Mouse (Mus musculus) regulatory T cell (primary cell): ENCODE results near the gene Gm42906.

Experiments
- in situ Hi-C: fragments of 300-600 bp; cut with MboI, MseI; formaldehyde crosslinking; loops from one replicate; pipeline ENCODE4 v1.15.1; 2025; ENCODE audit warnings: high pct_unique_total_duplicates

Gene Gm42906

DNA sequence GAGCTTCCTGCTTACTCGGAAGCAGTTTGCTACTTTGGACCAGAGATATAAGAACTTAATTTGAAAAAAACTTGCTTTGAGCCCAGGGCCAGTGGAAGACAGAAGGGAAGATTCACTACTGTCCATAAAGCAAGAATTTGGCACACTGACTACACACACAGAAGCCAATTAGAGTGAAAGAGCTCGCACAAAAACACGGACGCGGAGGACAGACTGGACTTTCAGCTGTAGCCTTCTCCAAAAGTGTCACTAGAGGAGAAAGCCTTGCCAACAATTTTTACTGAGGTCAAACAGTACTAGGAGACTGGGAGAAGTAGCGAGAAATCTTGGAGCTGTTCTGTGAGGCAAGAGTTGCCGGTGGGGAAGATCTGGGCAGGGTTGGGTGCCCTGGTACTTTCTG is 128.4 kb downstream of the Gm42906 start:
- in situ Hi-C loops: no loop called here

DNA sequence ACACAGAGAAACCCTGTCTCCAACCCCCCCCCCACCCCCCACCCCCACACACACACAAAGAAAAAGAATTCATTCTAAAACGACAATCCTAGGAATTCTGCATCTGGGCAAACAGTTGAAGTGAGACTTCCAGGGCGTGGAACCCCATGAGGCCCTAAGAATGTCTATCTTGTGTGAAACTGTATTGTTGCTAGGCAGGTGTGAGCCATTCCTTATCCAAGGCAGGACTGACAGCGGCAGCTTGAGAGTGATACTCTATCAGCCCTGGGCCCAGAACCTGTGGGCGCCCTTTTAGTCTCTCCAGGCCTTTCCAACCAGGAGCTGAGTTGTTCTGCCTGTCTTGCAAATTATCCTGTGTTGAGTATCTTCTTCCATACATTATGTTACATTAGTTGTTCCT is 129.6 kb downstream of the Gm42906 start:
- in situ Hi-C loops: no loop called here

DNA sequence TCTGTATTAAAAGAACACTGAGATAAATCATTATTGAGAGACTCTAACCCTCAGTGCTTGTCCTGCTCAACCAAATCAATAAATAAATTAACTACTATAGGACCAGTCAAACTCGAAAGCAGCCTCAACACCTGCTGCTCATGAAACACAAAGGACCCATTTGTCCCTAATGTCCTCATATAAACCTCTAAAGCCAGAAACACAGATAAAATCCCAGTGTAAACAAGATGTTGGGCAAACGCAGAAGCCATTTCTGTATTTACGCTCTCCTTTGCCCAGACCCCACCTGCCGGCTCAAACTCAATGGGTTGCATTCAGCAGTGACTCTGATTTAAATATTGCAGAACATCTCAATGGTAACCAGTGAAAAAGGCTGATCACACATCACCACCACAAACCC is 131.7 kb downstream of the Gm42906 start:
- in situ Hi-C loops: no loop called here

GRCm38 (mm10) chr5:151293591-151293990 is 134.4 kb downstream of the Gm42906 start:
- in situ Hi-C loops: no loop called here

GRCm38 (mm10) chr5:151292310-151292709 is 135.7 kb downstream of the Gm42906 start:
- in situ Hi-C loops: no loop called here

DNA sequence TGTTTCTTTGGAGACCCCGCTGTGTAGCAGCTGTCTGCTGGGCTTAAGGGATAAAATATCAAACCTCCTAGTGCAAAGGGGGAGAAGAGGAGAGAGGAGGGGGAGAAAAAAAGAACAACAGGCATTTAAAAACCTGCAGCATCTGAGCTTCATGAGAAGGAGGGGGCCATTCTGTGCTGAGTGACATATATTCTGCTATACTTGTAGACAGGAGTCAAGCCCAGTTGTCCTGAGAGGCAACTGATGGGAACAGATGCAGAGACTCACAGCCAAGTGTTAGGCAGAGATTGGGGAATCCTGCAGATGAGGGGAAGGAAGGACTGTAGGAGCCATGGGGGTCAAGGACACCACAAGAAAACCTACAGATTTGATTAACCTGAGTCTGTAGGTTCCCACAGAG is 141.6 kb downstream of the Gm42906 start:
- in situ Hi-C loops: no loop called here

GRCm38 (mm10) chr5:151279531-151279930 is 148.4 kb downstream of the Gm42906 start:
- in situ Hi-C loops: no loop called here

DNA sequence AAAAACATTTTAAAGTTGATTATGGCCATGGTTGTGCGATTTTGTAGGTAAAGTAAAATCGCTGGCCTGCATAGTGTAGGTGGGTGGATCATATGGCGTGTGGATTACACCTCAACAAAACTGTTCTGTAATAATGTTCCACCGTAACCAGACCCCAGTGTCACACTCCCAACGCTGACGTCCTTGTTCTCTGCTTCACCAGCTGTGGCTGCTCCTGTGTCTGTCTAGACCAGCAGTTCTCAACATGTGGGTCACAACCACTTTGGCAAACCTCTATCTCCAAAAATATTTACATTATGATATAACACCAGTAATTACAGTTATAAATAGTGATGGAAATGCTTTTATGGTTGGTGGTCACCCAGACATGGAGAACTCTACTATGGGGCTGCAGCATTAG is 150.0 kb downstream of the Gm42906 start:
- in situ Hi-C loops: no loop called here

- in situ Hi-C loops: no loop called here
Observed at GRCm38 (mm10) chr5:151275986-151276385, 152.0 kb downstream of the Gm42906 start.

- in situ Hi-C loops: no loop called here
Observed at GRCm38 (mm10) chr5:151274265-151274664, 153.7 kb downstream of the Gm42906 start.

DNA sequence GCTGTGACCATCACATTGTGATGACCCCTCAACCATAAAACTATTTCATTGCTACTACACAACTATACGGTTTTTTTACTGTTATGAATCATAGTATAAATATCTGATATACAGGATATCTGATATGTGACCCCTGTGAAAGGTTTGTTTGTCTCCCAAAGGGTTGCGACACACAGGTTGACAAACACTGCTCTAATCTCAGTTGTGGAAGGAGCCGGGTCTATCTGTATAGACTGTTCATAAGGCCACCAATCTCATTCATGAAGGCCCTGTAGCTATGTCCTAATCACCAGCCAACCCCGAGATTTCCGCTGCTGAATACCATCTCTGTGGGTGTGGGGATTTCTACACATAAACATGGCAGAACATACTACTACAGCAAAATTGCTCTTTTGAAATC is 157.1 kb downstream of the Gm42906 start:
- in situ Hi-C loops: no loop called here

DNA sequence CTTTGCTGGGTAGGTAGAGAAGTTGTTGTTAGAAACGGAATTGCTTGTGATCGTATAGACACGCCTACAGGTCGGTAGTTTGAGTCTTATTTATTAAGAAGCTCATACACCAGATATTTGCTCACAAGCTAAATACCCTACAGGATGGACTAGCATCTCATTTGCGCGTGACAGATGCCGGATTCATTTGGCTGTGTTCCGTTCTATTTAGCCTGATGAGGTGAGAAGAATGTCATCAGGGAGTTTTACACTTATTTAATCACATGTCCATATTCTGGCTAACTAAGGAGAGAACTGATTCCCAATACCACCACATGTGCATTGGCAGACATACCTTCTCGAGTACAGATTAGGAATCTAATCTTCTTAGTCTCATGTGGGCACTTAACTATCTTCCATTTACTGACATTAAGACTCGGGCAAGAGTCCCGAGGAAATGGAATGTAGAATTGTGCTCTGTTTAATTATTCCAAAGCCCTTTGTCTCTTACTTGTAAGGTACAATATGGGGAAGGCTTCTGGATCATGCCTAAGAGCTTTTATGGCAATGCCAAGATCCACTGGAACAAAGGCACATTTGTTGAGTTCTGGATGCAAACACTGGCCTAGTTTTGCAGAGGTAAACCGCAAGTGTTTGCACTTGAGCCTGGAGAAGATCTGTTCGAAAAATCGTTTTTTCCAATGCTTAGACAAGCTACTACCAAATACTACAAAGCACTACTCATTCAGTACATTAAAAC is 160.9 kb downstream of the Gm42906 start:
- in situ Hi-C loops: no loop called here

DNA sequence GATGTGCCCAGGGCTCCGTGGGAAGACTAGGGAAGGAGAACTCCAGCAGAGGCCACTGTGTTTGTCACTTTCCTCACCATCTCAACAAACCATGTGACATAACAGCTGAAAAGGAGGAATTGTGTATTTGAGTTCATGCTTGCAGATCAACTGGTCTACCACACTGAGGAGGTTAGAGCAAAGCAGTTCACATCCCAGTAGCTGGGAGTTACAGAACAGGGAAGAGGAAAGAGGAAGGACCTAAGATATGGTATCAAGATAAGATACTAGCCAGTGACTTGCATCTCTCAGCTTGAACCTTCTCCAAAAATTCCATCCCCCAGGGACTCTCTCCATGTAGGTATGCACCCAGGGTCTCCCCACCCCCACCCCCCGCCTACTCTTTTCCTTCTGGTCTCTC is 166.4 kb downstream of the Gm42906 start:
- in situ Hi-C loops: no loop called here

DNA sequence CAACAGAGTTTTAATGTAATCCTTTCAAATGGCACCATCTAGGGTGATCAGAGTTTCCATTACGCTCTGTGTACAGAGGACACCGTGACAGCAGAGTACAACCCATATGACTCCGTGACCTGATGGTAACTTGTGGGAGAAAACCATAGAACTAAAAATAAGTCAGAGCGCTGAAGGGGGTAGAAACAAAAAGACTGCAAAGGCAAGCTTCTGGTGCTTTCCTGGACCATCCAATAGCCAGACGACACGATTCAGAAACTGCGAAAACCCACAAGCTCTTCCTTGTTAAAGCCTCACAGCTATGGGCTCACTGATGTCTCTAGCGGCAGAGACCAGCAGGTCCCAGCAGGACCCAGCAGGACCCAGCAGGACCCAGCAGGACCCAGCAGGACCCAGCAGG is 175.8 kb downstream of the Gm42906 start:
- in situ Hi-C loops: no loop called here

DNA sequence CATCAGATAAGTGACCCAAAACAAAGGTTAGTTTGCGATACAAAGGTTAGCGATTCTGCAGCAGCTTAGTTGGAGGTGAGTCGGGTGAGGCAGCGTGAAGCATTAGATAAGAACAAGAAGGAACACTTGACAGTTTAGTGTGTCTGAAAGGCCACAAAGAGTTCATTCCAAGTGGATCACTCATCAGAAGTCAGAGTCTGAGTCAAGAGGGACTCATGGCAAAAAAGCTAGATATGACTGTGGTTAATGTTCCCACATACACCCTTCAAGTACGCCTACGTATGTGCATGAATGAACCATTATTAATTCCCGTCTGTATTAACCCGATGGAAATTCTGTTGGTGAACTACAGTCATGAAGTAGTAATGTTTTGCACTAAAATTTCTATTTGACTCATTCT is 176.3 kb downstream of the Gm42906 start:
- in situ Hi-C loops: no loop called here

DNA sequence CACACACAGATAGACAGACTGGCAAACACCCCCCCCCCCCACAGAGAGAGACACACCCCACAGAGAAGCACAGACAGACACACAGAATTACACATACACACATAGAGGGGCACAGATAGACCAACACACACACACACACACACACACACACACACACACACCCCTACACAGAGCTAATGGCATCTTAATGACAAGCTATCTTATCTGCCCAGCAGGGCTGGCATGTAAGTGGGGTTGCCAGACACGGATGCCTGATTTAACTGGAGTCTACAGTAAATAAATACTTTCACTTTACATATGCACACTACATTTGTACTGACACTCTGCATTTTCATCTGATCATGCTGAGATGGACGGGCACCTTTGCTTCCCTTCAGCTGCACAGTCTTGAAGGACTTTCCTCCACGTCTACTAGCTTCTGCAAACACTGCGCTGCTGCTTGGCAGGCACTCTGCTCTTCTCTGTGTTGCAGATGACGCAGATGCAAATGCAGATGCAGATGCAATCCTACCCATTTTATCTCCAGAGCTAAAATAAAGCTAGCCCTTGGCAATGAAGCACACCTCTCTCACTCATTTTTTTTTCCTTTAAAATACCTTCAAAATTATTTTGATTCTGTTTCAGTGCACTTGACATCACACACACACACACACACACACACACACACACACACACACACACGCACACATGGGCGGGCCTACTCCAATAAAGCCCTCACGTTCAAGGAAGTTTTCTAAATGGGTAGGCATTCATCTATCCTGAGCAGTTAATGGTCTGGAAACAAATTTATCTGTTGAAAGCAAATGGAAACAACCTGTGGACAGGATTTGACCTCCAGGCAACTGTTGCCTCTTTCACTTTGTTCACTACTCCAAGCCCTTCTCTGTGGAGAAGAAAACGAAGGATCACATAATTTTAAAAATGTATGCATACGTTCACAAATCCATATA is 179.0 kb downstream of the Gm42906 start:
- in situ Hi-C loops: no loop called here

DNA sequence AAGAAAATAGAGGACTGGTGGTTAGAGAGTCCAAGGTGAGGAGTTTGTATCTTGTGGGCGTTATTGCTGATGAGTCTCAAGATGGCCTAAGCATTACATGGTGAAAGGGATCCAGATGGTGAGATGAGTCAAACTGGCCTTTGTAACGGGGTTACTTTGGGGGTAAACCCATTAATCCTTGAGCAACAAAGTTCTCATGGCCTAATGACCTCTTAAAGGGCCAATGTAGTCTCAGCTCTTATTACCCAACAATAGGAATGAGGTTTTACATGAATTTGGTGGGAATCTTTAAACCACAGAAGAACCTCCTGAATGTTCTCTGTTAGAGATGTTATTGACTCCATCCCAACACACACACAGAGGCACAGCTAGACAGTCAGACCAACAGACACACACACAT is 179.9 kb downstream of the Gm42906 start:
- in situ Hi-C loops: no loop called here

DNA sequence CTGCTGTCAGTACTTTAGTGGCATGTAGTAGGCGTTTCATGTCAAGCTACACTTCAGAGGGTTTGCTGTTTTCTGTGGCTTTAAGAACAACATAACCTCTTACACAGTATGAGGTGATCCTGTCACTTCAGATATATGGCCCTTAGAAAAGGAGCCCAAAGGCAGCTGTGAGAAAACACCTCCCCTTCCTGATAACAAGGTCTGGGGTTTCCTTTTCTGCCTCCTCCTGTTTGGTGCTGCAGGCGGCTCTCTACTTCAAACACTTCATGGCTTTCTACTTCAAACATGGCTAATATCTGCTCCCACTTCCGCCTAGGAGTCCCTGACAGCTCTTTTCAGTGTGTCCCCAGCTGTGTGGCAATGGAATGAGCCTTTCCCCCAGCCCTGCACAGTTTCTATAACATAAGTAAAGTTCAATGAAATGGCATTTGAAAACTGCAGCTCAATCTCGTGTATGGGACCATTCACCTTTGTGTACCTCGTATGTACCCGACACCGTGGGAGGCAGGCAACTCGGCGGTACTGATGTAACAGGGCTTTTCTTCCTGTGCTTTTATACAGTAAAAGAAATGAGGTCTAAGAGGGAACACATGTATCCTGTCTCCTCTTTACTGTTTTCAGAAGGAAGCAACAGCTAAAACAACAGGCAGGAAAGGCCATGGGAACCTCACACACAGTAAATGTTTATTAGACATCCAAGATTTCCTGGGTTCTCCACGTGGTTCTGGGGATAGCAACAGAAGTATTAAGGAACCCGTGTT is 180.7 kb downstream of the Gm42906 start:
- in situ Hi-C loops: no loop called here

DNA sequence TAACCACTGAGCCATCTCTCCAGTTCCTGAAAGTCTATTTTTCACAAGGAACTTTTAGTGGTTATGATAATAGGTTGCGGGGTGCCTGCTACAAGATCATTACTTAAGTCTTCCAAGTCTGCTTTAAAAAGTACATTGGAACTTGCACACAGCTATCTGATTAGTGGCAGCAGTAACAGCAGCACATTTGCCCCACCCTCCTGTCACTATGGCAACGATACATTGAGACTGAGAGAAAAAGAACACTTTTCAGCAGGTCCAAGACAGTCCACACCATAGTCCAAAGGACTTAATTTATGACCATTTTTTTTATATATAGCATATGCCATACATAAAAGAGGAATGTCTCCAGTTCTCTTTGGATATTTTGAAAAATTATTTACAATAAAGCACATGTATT is 181.7 kb downstream of the Gm42906 start:
- in situ Hi-C loops: no loop called here

GRCm38 (mm10) chr5:151245571-151245970 is 182.4 kb downstream of the Gm42906 start:
- in situ Hi-C loops: no loop called here

- in situ Hi-C loops: no loop called here
Observed at GRCm38 (mm10) chr5:151238730-151239129, 189.2 kb downstream of the Gm42906 start.

DNA sequence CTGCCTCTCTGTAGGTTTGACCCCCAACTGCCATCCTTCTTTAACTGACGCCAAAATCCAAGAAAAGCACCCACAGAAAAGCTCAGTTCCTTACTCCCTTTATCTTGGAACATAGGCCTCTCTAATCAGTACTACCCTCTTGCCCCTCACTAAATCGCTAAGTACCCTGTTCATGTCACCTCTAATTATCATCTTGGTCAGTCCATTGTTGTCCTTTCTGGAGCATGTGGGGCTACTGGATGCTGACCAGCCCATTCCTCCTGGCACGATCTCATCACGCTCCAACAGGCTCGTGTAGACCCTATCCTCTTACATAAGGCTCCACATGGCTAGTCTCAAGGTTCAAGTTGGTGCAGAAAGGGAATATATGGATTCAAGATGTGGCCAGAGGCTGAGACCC is 191.6 kb downstream of the Gm42906 start:
- in situ Hi-C loops: no loop called here
